Mouse (Mus musculus): ENCODE measurements around the gene Zc2hc1b. TPM values are rescaled to one million over a fixed set of nuclear protein-coding genes. Genes with fewer than 3 reads are reported as not detected.

Zc2hc1b gene
- not detected in 2 replicates for polyA plus RNA-seq (2012; rRNA removed)

GRCm38 (mm10) chr10:13177973-13178624, at the start of gene Zc2hc1b:
Gene Zc2hc1b (minus strand): TSS chr10:13178023.

GRCm38 (mm10) chr10:13192731-13193351, 15.0 kb upstream of the Zc2hc1b start, which contains the start of gene Ltv1:
Gene Ltv1 (minus strand): TSS chr10:13193168.

Other genes with a start within 250 kb of the Zc2hc1b start
- 1.5 and 1.7 TPM in 2 replicates for gene Stx11, start 213.7 kb downstream of the Zc2hc1b start, polyA plus RNA-seq (2012; rRNA removed)
- 44.7 and 52.4 TPM in 2 replicates for gene Sf3b5, start 172.7 kb downstream of the Zc2hc1b start, polyA plus RNA-seq (2012; rRNA removed)
- 4.3 and 4.7 TPM in 2 replicates for gene Plagl1, start 117.5 kb downstream of the Zc2hc1b start, polyA plus RNA-seq (2012; rRNA removed)
- gene Ltv1, start 15.1 kb upstream of the Zc2hc1b start, polyA plus RNA-seq (2012; rRNA removed), result 5.5 and 7.6 TPM in 2 replicates

All from colon, adult 2 months (tissue).